Mouse (Mus musculus) CD4-positive naive resting alpha-beta T cell, adult 57 days (primary cell): ENCODE measurements around the gene Vmn1r53. TPM values are rescaled to one million over a fixed set of nuclear protein-coding genes. Genes with fewer than 3 reads are reported as not detected.

Experiments
- total RNA-seq: library from RNA; stranded (reverse); gene quantifications from one replicate; pipeline ENCODE4 v1.2.4, GENCODE M21; 2023

The Vmn1r53 gene
- not detected for total RNA-seq

GRCm38 (mm10) chr6:90224338-90224737, at the start of gene Vmn1r53:
Gene Vmn1r53, minus strand, starts transcription at chr6:90224438.

GRCm38 (mm10) chr6:90246000-90246399, 21.8 kb upstream of the Vmn1r53 start, which contains the start of gene Vmn1r54:
Gene Vmn1r54, plus strand, starts transcription at chr6:90246300.

GRCm38 (mm10) chr6:90202493-90202892, 21.7 kb downstream of the Vmn1r53 start, which contains the start of gene V1ra8:
Gene V1ra8, plus strand, starts transcription at chr6:90202793.

GRCm38 (mm10) chr6:90174508-90174907, 49.7 kb downstream of the Vmn1r53 start, which contains the start of gene Vmn1r52:
Gene Vmn1r52, plus strand, starts transcription at chr6:90174808.

Other genes with a start within 250 kb of the Vmn1r53 start
- gene Vmn1r47, start 208.3 kb downstream of the Vmn1r53 start, total RNA-seq = not detected
- not detected for gene Vmn1r48, start 187.6 kb downstream of the Vmn1r53 start, total RNA-seq
- gene Vmn1r49, start 145.9 kb downstream of the Vmn1r53 start, total RNA-seq = not detected
- not detected for gene Vmn1r50, start 123.0 kb downstream of the Vmn1r53 start, total RNA-seq
- not detected for gene Vmn1r51, start 101.8 kb downstream of the Vmn1r53 start, total RNA-seq
- gene Vmn1r52, start 49.6 kb downstream of the Vmn1r53 start, total RNA-seq = not detected
- not detected for gene V1ra8, start 21.6 kb downstream of the Vmn1r53 start, total RNA-seq
- not detected for gene Vmn1r54, start 21.9 kb upstream of the Vmn1r53 start, total RNA-seq
- gene BC048671, start 76.8 kb upstream of the Vmn1r53 start, total RNA-seq = not detected
- 0.35 TPM for gene Chst13, start 100.7 kb upstream of the Vmn1r53 start, total RNA-seq
- gene Uroc1, start 108.8 kb upstream of the Vmn1r53 start, total RNA-seq = not detected
- 34.6 TPM for gene Zxdc, start 145.1 kb upstream of the Vmn1r53 start, total RNA-seq
- not detected for gene Cfap100, start 204.4 kb upstream of the Vmn1r53 start, total RNA-seq
- not detected for gene Klf15, start 238.1 kb upstream of the Vmn1r53 start, total RNA-seq